Mouse (Mus musculus) stomach, postnatal 0 days (tissue): ENCODE measurements around the gene Gm8909. TPM values are rescaled to one million over a fixed set of nuclear protein-coding genes. Genes with fewer than 3 reads are reported as not detected.

Experiments used
- ATAC-seq: fragments of 200-750 bp; cut with Nextera tagmentation; 2 replicates; pipeline ENCODE4 v1.8.0; 2017; ENCODE audit not compliant: low FRiP score, low TSS enrichment
- DNase-seq: peaks from one replicate; pipeline ENCODE4 v3.0.0-alpha.2; 2016; ENCODE audit warnings: low spot score
- H3K27ac ChIP-seq: fragments of 300-500 bp; sonication (generic); replicated peaks from 2 replicates; pipeline ENCODE4 v1.5.1; 2014; ENCODE audit warnings: mild to moderate bottlenecking, control low read depth
- H3K27me3 ChIP-seq: fragments of 300-500 bp; sonication (generic); 2 replicates; pipeline ENCODE4 v1.6.1; 2014; ENCODE audit warnings: low read length; ENCODE audit not compliant: control insufficient read depth, insufficient read depth
- H3K36me3 ChIP-seq: fragments of 300-500 bp; sonication (generic); 2 replicates; pipeline ENCODE4 v1.6.1; 2014; ENCODE audit warnings: low read length, mixed read lengths; ENCODE audit not compliant: control insufficient read depth, insufficient read depth
- H3K4me1 ChIP-seq: fragments of 300-500 bp; sonication (generic); replicated peaks from 2 replicates; pipeline ENCODE4 v1.6.1; 2014; ENCODE audit warnings: antibody characterized with exemption; ENCODE audit not compliant: control insufficient read depth, insufficient read depth
- H3K4me2 ChIP-seq: fragments of 300-500 bp; sonication (generic); replicated peaks from 2 replicates; pipeline ENCODE4 v1.6.1; 2014; ENCODE audit warnings: low read depth, mild to moderate bottlenecking, control low read depth, moderate library complexity
- H3K4me3 ChIP-seq: fragments of 300-500 bp; sonication (generic); 2 replicates; pipeline ENCODE4 v1.5.1; 2014; ENCODE audit warnings: low read depth, low read length, control low read depth
- H3K9ac ChIP-seq: fragments of 300-500 bp; sonication (generic); 2 replicates; pipeline ENCODE4 v1.6.1; 2014; ENCODE audit warnings: mild to moderate bottlenecking, low read length, control low read depth, mixed read lengths
- H3K9me3 ChIP-seq: fragments of 300-500 bp; sonication (generic); 2 replicates; pipeline ENCODE4 v1.6.1; 2016; ENCODE audit warnings: low read length; ENCODE audit not compliant: control insufficient read depth
- CTCF ChIP-seq: IDR thresholded peaks from 2 replicates; pipeline ENCODE4 v1.5.1; 2016; ENCODE audit warnings: antibody characterized with exemption, low read depth, mild to moderate bottlenecking, moderate library complexity
- EP300 ChIP-seq: optimal IDR thresholded peaks from 2 replicates; pipeline ENCODE3; 2016; ENCODE audit warnings: antibody characterized with exemption
- WGBS: fragments of 180-500 bp; shearing (Covaris S2); extraction: QIAGEN DNeasy Blood & Tissue Kit; methylation state at CpG from one replicate; pipeline ENCODE4 v1.1.7; 2014; 5-methylcytosine and 5-hydroxymethylcytosine counted together
- polyA plus RNA-seq: library from polyadenylated mRNA; unstranded; fragments of >200 nt; fragmentation: Nextera tagmentation; extraction: Ambion mirVana; gene quantifications from 2 replicates; pipeline ENCODE4 v1.2.1, GENCODE M21; 2015

Gm8909 gene
- 0.16 and 0.22 TPM in 2 replicates for polyA plus RNA-seq

DNA sequence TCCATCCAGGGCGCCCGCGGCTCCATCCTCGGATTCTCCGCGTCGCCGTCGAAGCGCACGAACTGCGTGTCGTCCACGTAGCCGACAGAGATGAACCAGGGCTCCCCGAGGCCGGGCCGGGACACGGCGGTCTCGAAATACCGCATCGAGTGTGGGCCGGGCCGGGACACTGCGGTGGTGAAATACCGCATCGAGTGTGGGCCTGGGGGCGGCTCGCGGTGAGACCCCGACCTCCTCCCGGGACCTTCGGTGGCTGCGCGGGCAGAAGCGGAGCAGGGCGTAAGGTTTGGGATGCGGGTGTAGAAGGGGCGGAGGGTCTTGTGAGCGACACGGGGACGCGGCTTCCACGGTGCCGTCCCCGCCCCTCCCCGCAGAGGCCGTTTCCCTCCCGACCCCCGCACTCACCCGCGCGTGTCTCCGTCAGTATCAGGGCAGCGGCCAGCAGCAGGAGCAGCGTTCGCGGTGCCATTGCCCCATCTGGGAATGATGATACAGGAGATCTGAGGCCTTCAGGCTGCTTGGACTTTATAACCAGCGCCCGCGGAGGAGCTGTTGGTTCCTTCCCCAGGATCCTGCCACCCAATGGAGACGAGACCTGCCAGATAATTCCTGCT, at the start of gene Gm8909:
TSS of gene Gm8909 (minus strand) at position 499 of the 614 bp plus-strand sequence.
- peaks cover 9% of the 10 kb centered on the region; the same call in 1 of the 2 replicates for H3K27me3 ChIP-seq
- 0 out of 2 replicates have a peak, but pooled peaks have one; percentile 45 for ATAC-seq
- H3K27ac ChIP-seq = no peak within 1 kb of the TSS
- no peak for DNase-seq
- peak within 1 kb of the TSS; percentile 52 for H3K4me3 ChIP-seq
- TF ChIP-seq EP300 (no peak), CTCF (no peak)
- H3K9me3 ChIP-seq = no peaks in the 10 kb centered on the region
- H3K4me2 ChIP-seq = peak within 1 kb of the TSS; percentile 58
- no peaks in the 10 kb centered on the region for H3K36me3 ChIP-seq
- no peak within 1 kb of the TSS for H3K9ac ChIP-seq
- H3K4me1 ChIP-seq = no peaks in the 10 kb centered on the region
- WGBS = under 1% methylated on average over 59 of the region's 63 CpGs

DNA sequence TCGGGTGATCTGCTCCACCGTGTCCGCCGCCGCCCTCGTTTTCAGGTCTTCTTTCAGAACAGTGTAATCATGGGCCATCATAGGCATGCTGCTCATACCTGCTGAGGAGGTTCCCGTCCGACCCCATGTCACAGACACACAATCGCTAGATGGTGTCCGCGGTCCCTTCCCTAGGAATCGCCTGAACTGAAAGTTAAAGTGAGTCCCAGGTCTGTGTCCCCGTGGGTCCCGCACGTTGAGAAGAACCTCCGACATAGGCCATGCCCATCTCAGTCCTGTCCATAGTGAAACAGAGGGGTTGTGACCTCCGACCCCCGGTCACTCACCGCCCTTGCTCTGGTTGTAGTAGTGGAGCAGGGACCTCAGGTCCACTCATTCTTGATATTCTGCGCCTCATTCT, 47.2 kb upstream of the Gm8909 start:
- peaks cover 3% of the 10 kb centered on the region; the same call in 1 of the 2 replicates for H3K27me3 ChIP-seq
- H3K4me1 ChIP-seq = no peaks in the 10 kb centered on the region
- no peak overlapping the region for H3K27ac ChIP-seq
- WGBS = 4% methylated on average over 20 of the region's 20 CpGs
- TF ChIP-seq CTCF (no peak), EP300 (no peak)
- ATAC-seq = 0 out of 2 replicates have a peak, but pooled peaks have one; percentile 12
- H3K4me2 ChIP-seq = no peak overlapping the region
- DNase-seq = no peak
- H3K36me3 ChIP-seq = no peaks in the 10 kb centered on the region
- H3K9me3 ChIP-seq = no peaks in the 10 kb centered on the region
- 0 out of 2 replicates have a peak overlapping the region, but pooled peaks have one; percentile 5 for H3K4me3 ChIP-seq
- no peak overlapping the region for H3K9ac ChIP-seq

- ATAC-seq (no peak), DNase-seq (no peak)
- TF ChIP-seq CTCF (no peak), EP300 (no peak)
- Histone ChIP-seq H3K4me3 (no peak overlapping the region), H3K4me2 (no peak overlapping the region), H3K9ac (no peak overlapping the region), H3K27ac (no peak overlapping the region), H3K36me3 (no peaks in the 10 kb centered on the region), H3K27me3 (no peaks in the 10 kb centered on the region; the same call in 1 of the 2 replicates), H3K9me3 (no peaks in the 10 kb centered on the region), H3K4me1 (no peaks in the 10 kb centered on the region; the same call in 1 of the 2 replicates)
These were observed 38.5 kb upstream of the Gm8909 start for GRCm38 (mm10) chr17:36206846-36207245.

DNA sequence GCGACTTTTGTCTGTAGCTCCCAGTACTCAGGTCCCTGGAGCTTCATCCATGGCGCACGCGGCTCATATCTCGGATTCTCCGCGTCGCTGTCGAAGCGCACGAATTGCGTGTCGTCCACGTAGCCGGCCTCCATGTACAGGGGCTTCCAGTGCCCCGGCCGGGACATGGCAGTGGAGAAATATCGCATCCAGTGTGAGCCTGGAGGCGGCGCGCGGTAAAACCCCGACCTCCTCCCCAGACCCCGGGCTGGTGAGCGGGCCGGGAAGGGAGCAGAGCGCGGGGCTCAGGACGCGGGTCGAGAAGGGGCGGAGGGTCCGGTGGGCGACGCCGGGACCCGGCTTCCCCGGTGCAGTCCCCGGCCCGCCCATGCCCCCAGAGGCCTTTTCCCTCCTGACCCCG, 37.5 kb upstream of the Gm8909 start:
- Histone ChIP-seq H3K4me3 (peak overlapping the region; percentile 39), H3K36me3 (no peaks in the 10 kb centered on the region), H3K9me3 (no peaks in the 10 kb centered on the region), H3K9ac (peak overlapping the region; percentile 35; the same call in 1 of the 2 replicates), H3K27ac (no peak overlapping the region), H3K4me1 (no peaks in the 10 kb centered on the region; the same call in 1 of the 2 replicates), H3K27me3 (no peaks in the 10 kb centered on the region; the same call in 1 of the 2 replicates), H3K4me2 (peak overlapping the region; percentile 81)
- ATAC-seq (0 out of 2 replicates have a peak, but pooled peaks have one; percentile 8), DNase-seq (no peak)
- TF ChIP-seq CTCF (no peak), EP300 (no peak)
- under 1% methylated on average over 40 of the region's 41 CpGs for WGBS

DNA sequence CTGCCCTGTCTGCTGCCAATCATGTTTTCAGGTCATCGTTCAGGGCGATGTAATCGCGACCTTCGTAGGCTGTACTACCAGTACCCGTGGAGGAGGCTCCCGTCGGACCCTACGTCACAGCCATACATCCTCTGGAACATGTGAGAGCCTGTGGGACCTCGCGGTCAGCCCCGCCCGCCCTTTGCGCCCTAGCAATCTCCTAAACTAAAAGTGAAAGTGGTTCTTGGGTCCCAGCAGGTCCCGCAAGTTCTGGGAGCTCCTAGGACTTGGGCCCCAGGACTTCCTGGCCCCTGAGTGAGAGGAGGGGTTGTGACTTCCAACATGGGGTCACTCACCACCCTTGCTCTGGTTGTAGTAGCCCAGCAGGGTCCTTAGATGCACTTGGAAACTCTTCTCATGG, 37.1 kb upstream of the Gm8909 start:
- Histone ChIP-seq H3K36me3 (no peaks in the 10 kb centered on the region), H3K4me1 (no peaks in the 10 kb centered on the region; the same call in 1 of the 2 replicates), H3K9ac (peak overlapping the region; percentile 35; the same call in 1 of the 2 replicates), H3K9me3 (no peaks in the 10 kb centered on the region), H3K27me3 (no peaks in the 10 kb centered on the region; the same call in 1 of the 2 replicates), H3K4me2 (peak overlapping the region; percentile 81), H3K4me3 (peak overlapping the region; percentile 39), H3K27ac (no peak overlapping the region)
- under 1% methylated on average over 15 of the region's 15 CpGs for WGBS
- peak; percentile 45 for DNase-seq
- peak; percentile 60 for ATAC-seq
- TF ChIP-seq EP300 (no peak), CTCF (no peak)

- Histone ChIP-seq H3K27me3 (no peaks in the 10 kb centered on the region; the same call in 1 of the 2 replicates), H3K4me1 (no peaks in the 10 kb centered on the region; the same call in 1 of the 2 replicates), H3K9ac (no peak overlapping the region), H3K9me3 (no peaks in the 10 kb centered on the region), H3K36me3 (no peaks in the 10 kb centered on the region), H3K4me2 (no peak overlapping the region), H3K27ac (no peak overlapping the region), H3K4me3 (no peak overlapping the region)
- ATAC-seq (no peak), DNase-seq (no peak)
- TF ChIP-seq CTCF (no peak), EP300 (no peak)
- 77% methylated on average over 2 of the region's 2 CpGs for WGBS
These were observed 33.5 kb upstream of the Gm8909 start for GRCm38 (mm10) chr17:36201851-36202250.
